Mouse (Mus musculus): ENCODE measurements around the gene Nme7.

Gene Nme7

GRCm38 (mm10) chr1:164321408-164321807 lies 17.5 kb downstream of the Nme7 start:
- DNase-seq: peak; percentile 19

GRCm38 (mm10) chr1:164322987-164323650 lies 19.2 kb downstream of the Nme7 start:
- DNase-seq: no peak

GRCm38 (mm10) chr1:164324221-164324620 lies 20.3 kb downstream of the Nme7 start:
- no peak for DNase-seq

- no peak for DNase-seq
These were observed 21.0 kb downstream of the Nme7 start for GRCm38 (mm10) chr1:164324878-164325277.

GRCm38 (mm10) chr1:164326600-164327155 lies 22.8 kb downstream of the Nme7 start:
- DNase-seq: no peak

- DNase-seq: no peak
These were observed 23.8 kb downstream of the Nme7 start for GRCm38 (mm10) chr1:164327764-164328163.

GRCm38 (mm10) chr1:164332559-164332958 lies 28.6 kb downstream of the Nme7 start:
- DNase-seq: no peak

- no peak for DNase-seq
These were observed 31.5 kb downstream of the Nme7 start for GRCm38 (mm10) chr1:164335435-164335834.

- DNase-seq: no peak
These were observed 31.9 kb downstream of the Nme7 start for GRCm38 (mm10) chr1:164335846-164336245.

GRCm38 (mm10) chr1:164342161-164342560 lies 38.2 kb downstream of the Nme7 start:
- peak; percentile 58 for DNase-seq

GRCm38 (mm10) chr1:164353443-164353842 lies 49.5 kb downstream of the Nme7 start:
- no peak for DNase-seq

GRCm38 (mm10) chr1:164357995-164358394 lies 54.1 kb downstream of the Nme7 start:
- DNase-seq: no peak

GRCm38 (mm10) chr1:164361997-164362396 lies 58.1 kb downstream of the Nme7 start:
- DNase-seq: no peak

GRCm38 (mm10) chr1:164366156-164367128 lies 62.5 kb downstream of the Nme7 start:
- DNase-seq: peak; percentile 84

GRCm38 (mm10) chr1:164368152-164368551 lies 64.2 kb downstream of the Nme7 start:
- no peak for DNase-seq

- no peak for DNase-seq
These were observed 65.9 kb downstream of the Nme7 start for GRCm38 (mm10) chr1:164369781-164370180.

- DNase-seq: no peak
These were observed 69.1 kb downstream of the Nme7 start for GRCm38 (mm10) chr1:164373029-164373428.

GRCm38 (mm10) chr1:164374020-164374419 lies 70.1 kb downstream of the Nme7 start:
- no peak for DNase-seq

- no peak for DNase-seq
These were observed 71.7 kb downstream of the Nme7 start for GRCm38 (mm10) chr1:164375626-164376025.

GRCm38 (mm10) chr1:164376761-164377487 lies 73.0 kb downstream of the Nme7 start:
- DNase-seq: no peak

- DNase-seq: no peak
These were observed 79.7 kb downstream of the Nme7 start for GRCm38 (mm10) chr1:164383621-164384020.

GRCm38 (mm10) chr1:164384354-164384753 lies 80.4 kb downstream of the Nme7 start:
- DNase-seq: no peak

- no peak for DNase-seq
These were observed 81.1 kb downstream of the Nme7 start for GRCm38 (mm10) chr1:164384972-164385371.

Measured in lung, postnatal 36 days (tissue).